Mouse (Mus musculus) erythroblast, embryonic 14.5 days (primary cell): ENCODE results near the gene Ptprt. TPM values are rescaled to one million over a fixed set of nuclear protein-coding genes. Genes with fewer than 3 reads are reported as not detected.

ENCODE experiments used
- H3K27me3 ChIP-seq: 2 replicates; pipeline ENCODE4 v1.6.1; 2012; ENCODE audit warnings: inconsistent platforms; ENCODE audit not compliant: control insufficient read depth
- H3K36me3 ChIP-seq: 2 replicates; pipeline ENCODE4 v1.6.1; 2012; ENCODE audit warnings: mild to moderate bottlenecking, inconsistent platforms; ENCODE audit not compliant: control insufficient read depth
- H3K4me1 ChIP-seq: 2 replicates; pipeline ENCODE4 v1.6.1; 2012; ENCODE audit warnings: inconsistent platforms; ENCODE audit not compliant: control insufficient read depth
- H3K4me3 ChIP-seq: replicated peaks from 2 replicates; pipeline ENCODE3; 2012; ENCODE audit warnings: moderate library complexity, mild to moderate bottlenecking, inconsistent platforms
- H3K9me3 ChIP-seq: 2 replicates; pipeline ENCODE4 v1.6.1; 2012; ENCODE audit warnings: low read length, inconsistent platforms, mixed read lengths; ENCODE audit not compliant: control insufficient read depth
- GATA1 ChIP-seq: IDR thresholded peaks from 2 replicates; pipeline ENCODE4 v1.6.1; 2012; ENCODE audit warnings: low read length, inconsistent platforms, mixed read lengths
- TAL1 ChIP-seq: IDR thresholded peaks from 3 replicates; pipeline ENCODE4 v1.6.1; 2012; ENCODE audit warnings: low read length, inconsistent platforms, mixed read lengths
- polyA plus RNA-seq: library from polyadenylated mRNA; stranded (reverse); fragments of >175 nt; gene quantifications from 2 replicates; pipeline ENCODE4 v1.2.3, GENCODE M21; 2012

Gene Ptprt
- polyA plus RNA-seq, 1 experiment: not detected

GRCm38 (mm10) chr2:161668302-161668986 lies 992.5 kb downstream of the Ptprt start:
- Histone ChIP-seq H3K27me3 (no peaks in the 10 kb centered on the region), H3K4me1 (no peaks in the 10 kb centered on the region), H3K9me3 (peaks cover 4% of the 10 kb centered on the region), H3K4me3 (no peak overlapping the region), H3K36me3 (no peaks in the 10 kb centered on the region)
- TF ChIP-seq GATA1 (no peak), TAL1 (no peak)

- Histone ChIP-seq H3K4me1 (no peaks in the 10 kb centered on the region), H3K27me3 (no peaks in the 10 kb centered on the region), H3K9me3 (no peaks in the 10 kb centered on the region), H3K4me3 (no peak overlapping the region), H3K36me3 (no peaks in the 10 kb centered on the region)
- TF ChIP-seq TAL1: no peak
- no peak for TF ChIP-seq GATA1
Measured at GRCm38 (mm10) chr2:161661912-161662311, 999.0 kb downstream of the Ptprt start.

GRCm38 (mm10) chr2:161660827-161661226 lies 1000.1 kb downstream of the Ptprt start:
- no peak overlapping the region for H3K4me3 ChIP-seq
- H3K27me3 ChIP-seq: no peaks in the 10 kb centered on the region
- H3K9me3 ChIP-seq: peaks cover 4% of the 10 kb centered on the region; the same call in 1 of the 2 replicates
- no peaks in the 10 kb centered on the region for H3K4me1 ChIP-seq
- no peak for TF ChIP-seq GATA1
- no peak for TF ChIP-seq TAL1
- H3K36me3 ChIP-seq: no peaks in the 10 kb centered on the region

DNA sequence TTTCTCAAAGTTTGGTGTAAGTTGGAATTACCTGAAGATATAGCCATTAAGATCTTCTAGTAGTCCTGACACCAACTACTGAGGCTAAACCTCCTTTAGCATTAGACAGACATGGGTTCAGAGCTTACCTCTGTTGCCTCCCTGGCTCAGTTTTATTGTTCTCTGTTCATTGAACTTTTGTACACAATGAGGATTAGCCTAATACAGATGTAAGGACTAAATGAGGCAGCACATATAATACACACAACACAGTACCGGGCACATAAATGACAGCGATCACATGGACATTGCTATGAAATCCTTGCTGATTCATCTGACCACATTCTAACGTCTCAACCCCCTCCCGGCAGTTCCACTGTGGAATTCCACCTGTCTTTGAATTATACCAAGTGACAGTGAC lies 1003.9 kb downstream of the Ptprt start:
- Histone ChIP-seq H3K9me3 (peaks cover 5% of the 10 kb centered on the region; the same call in 1 of the 2 replicates), H3K36me3 (no peaks in the 10 kb centered on the region), H3K27me3 (no peaks in the 10 kb centered on the region), H3K4me1 (no peaks in the 10 kb centered on the region), H3K4me3 (no peak overlapping the region)
- no peak for TF ChIP-seq GATA1
- no peak for TF ChIP-seq TAL1

GRCm38 (mm10) chr2:161656632-161657031 lies 1004.3 kb downstream of the Ptprt start:
- Histone ChIP-seq H3K27me3 (no peaks in the 10 kb centered on the region), H3K36me3 (no peaks in the 10 kb centered on the region), H3K4me3 (no peak overlapping the region), H3K4me1 (no peaks in the 10 kb centered on the region), H3K9me3 (peaks cover 5% of the 10 kb centered on the region; the same call in 1 of the 2 replicates)
- TF ChIP-seq GATA1 (no peak), TAL1 (no peak)

DNA sequence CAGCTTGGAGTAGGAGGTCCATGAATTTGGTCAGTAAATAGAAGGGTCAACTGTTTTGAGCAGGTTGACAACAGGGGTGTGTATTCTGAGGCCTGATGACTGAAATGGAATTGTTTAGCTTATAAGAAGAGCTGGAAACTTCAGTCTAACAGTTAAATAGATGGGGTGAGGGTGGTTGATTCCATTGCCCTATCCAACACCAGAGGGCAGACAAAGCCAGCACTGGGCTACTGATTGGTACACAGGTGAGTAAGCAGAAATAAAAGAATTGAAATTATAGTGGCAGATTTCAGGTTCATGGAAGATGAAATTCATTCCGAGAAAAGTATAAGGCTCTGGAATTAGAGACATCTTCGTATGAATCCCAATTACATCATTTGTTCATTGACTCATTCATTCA lies 1020.1 kb downstream of the Ptprt start:
- no peaks in the 10 kb centered on the region for H3K36me3 ChIP-seq
- no peaks in the 10 kb centered on the region for H3K4me1 ChIP-seq
- H3K27me3 ChIP-seq: no peaks in the 10 kb centered on the region
- H3K9me3 ChIP-seq: peaks cover under 1% of the 10 kb centered on the region
- TF ChIP-seq GATA1 (no peak), TAL1 (no peak)
- no peak overlapping the region for H3K4me3 ChIP-seq

- TF ChIP-seq TAL1 (no peak), GATA1 (no peak)
- H3K36me3 ChIP-seq: no peaks in the 10 kb centered on the region
- H3K27me3 ChIP-seq: no peaks in the 10 kb centered on the region
- no peaks in the 10 kb centered on the region for H3K4me1 ChIP-seq
- no peak overlapping the region for H3K4me3 ChIP-seq
- H3K9me3 ChIP-seq: peaks cover 6% of the 10 kb centered on the region
Measured at GRCm38 (mm10) chr2:161634084-161634483, 1026.9 kb downstream of the Ptprt start.

- H3K9me3 ChIP-seq: peaks cover 8% of the 10 kb centered on the region
- TF ChIP-seq GATA1: no peak
- no peak for TF ChIP-seq TAL1
- H3K36me3 ChIP-seq: no peaks in the 10 kb centered on the region
- H3K27me3 ChIP-seq: no peaks in the 10 kb centered on the region
- no peak overlapping the region for H3K4me3 ChIP-seq
- no peaks in the 10 kb centered on the region for H3K4me1 ChIP-seq
Measured at GRCm38 (mm10) chr2:161625896-161626295, 1035.1 kb downstream of the Ptprt start.

- TF ChIP-seq TAL1 (no peak), GATA1 (no peak)
- H3K4me3 ChIP-seq: no peak overlapping the region
- no peaks in the 10 kb centered on the region for H3K36me3 ChIP-seq
- H3K9me3 ChIP-seq: peaks cover 10% of the 10 kb centered on the region
- no peaks in the 10 kb centered on the region for H3K27me3 ChIP-seq
- no peaks in the 10 kb centered on the region for H3K4me1 ChIP-seq
Measured at GRCm38 (mm10) chr2:161608401-161608800, 1052.5 kb downstream of the Ptprt start.

- peaks cover 10% of the 10 kb centered on the region for H3K9me3 ChIP-seq
Measured at GRCm38 (mm10) chr2:161607372-161607771, 1053.6 kb downstream of the Ptprt start.

More at GRCm38 (mm10) chr2:161607372-161607771, 1053.6 kb downstream of the Ptprt start:
- TF ChIP-seq GATA1: no peak
- TF ChIP-seq TAL1: no peak
- Histone ChIP-seq H3K36me3 (no peaks in the 10 kb centered on the region), H3K4me3 (no peak overlapping the region), H3K4me1 (no peaks in the 10 kb centered on the region), H3K27me3 (no peaks in the 10 kb centered on the region)
